Mouse (Mus musculus) urinary bladder, postnatal 14 days (tissue): ENCODE results near the gene Kif6.

Experiments
- DNase-seq: peaks from one replicate; pipeline ENCODE4 v3.0.0; 2021; ENCODE audit warnings: low spot score

Gene Kif6

DNA sequence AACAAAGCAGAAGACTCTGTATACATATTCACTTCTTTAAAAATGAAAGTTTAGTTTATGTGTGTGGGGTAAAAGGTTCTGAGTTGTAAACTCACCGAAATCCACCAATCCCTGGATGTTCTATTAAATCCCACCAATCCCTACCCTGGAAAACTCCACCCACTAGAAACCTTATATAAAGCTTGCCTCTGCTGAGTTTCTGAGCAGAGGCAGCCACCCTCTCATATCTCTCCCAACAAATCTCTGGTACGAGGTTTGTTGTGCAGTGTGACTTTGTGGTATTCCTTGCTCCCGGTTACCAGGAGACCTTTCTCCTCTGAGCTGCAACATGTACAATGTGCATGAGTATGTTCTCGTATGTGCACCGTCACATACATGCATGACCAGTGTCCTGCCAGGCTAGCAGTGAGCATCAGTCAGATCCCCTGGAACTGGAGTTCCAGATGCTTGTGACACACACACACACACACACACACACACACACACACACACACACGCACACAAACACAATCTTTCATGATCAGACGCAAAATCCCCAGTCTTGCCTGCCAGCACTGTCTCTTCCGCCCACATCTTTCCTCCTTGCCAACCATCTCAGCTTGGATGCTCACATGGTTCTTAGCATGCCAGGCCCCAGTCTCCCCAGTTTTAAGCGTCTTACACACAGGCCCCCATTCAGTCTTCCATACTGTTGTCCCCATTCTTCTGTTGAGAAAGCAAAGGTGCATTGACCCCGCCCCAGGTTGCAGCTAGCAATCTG lies 245.3 kb downstream of the Kif6 start:
- DNase-seq: no peak

DNA sequence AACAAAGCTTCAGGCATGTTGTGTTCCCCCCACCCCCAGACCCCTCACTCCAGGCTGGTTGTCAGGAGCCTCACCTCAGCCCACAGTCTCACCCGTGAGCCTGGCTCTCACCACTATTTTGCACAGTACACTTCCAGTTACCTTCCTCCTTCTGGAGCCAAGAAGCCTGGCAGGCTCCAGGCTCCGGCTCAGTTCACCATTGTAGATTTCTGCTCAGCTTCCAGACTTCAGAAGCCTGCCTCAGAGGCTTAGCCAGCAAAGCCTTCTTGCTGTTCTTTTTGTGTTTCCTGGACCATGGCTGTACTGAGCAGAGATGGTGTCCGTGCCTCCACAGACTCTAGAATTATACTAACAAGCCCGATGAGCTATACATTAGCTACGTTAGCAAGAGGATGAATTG lies 248.7 kb downstream of the Kif6 start:
- no peak for DNase-seq

DNA sequence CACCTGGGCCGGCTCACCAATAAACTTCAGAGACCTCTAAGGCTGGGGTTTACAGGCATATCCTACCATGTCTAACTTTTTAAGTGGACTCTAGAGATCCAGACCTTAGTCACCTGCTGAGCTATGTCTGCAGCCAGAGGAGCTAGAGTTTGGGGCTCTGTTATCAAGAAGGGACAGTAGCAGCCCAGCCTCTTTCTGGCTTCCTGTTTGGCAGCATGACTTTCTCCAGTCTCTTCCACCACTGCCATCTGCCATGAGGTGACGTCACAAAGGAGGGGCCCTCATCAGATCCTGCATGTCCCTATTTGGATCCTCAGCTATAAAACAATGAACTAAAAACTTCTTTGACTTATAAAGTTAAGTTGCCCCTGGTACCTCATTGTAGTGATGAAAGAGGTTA lies 250.7 kb downstream of the Kif6 start:
- no peak for DNase-seq

DNA sequence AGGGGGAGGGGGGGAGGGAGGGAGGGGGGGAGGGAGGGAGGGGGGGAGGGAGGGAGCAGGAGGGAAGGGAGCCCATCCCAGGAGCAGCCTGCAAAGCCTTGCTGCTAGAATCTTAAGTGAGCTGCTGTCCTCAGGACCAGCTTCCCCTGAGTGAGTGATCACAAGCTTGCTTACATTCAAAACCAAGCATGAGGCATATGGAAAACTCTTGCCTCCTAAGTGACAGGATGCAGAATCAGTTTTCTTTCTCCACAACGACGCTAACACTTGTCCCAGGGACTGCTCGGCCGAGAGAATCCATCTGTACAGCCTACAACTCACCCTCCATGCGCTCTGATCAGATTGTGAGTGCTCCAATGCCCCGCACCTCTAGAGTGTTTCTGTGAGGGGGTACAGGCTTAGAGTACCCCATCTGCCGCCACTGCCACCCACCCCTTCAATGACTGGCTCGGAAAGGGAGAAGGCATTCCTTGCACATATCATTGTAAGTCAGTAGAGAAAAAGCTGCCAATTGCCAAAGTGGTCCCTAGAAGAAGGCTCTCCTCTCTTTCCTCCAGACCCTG lies 251.8 kb downstream of the Kif6 start:
- no peak for DNase-seq

DNA sequence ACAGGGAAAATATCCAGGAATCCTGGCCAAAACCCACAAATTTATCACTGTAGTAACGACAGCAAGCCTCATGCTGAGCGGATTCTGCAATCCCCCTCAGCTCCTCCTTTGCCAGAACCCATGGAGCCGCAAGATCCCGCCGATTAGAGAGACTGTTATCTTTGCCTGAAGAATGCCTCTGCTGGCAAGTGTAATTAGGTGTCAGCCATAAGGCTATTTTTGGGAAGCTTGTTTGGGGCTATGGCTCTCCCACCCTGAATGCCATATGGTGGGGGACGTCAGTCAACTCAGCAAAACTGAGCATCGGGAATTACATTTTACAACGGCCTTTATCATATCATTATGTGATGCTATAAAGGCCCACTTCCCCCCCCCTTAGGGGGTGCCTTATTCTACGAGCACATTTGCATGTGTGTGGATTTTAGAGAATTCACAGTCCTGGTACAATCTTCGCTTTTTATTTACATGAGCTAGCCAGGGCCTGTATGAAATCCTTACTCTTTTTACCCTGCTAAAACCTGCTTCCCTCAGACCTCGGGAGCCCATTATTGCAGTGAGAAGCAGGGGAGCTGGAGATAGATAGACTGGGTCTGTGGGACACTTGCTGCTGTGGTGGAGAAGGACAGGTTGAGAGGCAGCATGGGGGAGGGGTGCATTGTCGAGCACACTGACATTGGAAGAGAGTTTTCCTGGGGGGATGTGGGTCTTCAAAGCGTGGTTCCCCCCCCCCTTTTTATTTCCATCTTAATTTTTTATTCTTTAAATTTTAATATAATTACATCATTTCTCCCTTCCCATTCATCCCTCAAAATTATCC lies 252.6 kb downstream of the Kif6 start:
- DNase-seq: no peak

DNA sequence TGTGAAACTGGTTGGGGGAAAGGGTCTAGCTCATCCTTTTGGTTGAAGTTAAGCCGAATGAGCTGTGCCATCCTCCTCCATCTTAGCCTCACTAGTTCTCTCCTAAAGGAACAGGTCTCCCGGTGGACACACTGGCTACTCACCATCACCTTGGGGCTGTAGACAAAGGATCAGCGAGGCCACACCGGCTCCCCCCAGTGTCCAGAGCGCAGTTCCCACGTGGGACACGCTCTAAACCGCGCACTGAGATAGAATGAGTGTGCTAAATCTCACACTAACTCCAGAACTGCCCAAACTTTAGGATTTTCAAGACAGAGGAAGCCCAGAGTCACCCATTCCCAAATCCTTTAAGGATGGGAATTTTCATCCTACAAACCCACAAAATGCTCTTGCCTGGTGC lies 254.3 kb downstream of the Kif6 start:
- no peak for DNase-seq

DNA sequence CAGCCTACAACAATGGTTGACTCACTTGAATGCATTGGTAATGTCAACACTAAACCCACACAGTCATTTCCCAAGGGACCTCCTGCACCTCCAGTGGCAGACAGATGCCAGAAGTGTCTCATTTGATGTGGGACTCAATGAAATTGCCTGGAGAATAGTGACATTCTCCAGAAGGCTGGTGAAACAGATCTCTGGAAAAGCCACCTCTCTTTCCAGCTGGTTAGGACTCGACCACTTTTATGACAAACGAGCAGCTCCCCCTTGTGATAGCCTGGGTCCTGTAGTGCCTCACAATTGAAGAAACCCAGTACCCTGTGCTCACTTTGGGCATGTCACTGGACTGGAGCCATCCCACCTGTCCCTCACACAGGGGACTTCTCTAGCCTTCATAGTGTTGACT lies 257.4 kb downstream of the Kif6 start:
- no peak for DNase-seq

DNA sequence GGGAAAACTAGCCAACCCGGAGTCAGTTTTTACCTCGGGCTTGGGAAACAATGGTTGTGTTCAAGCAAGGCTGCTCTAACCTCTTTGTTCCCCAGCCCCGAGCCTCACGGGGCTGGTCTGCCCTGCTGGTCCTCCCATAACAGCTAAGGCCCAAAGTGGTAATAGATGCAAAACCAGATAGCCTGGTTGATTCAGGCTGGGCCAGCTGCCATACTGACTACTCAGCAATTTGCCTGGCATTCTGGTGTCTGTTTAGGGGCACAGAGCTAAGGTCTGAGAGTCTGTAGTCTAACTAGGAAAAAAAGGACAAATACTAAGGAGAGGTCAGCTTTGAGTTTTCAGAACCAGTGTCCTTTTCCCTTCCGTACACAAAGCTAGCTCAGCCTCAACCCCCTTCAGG lies 259.8 kb downstream of the Kif6 start:
- no peak for DNase-seq

DNA sequence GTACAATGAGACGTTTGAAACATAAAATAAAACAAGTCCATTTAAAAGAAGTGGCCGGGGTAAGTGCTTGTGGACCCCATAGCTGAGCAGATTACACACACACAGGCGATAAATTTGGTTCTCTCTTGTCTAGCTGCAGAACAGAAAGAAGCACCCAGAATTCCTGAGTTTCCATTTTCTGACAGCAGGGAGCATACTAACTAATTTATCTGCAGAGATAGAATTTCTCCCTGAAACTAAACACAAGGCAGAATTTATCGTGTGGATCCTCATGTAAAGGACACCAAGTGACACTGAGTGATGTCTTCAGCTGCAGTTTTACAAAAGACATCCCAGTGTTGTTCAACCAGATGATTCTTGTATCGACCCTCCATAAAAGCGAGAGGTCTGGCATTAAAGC lies 260.5 kb downstream of the Kif6 start:
- no peak for DNase-seq

DNA sequence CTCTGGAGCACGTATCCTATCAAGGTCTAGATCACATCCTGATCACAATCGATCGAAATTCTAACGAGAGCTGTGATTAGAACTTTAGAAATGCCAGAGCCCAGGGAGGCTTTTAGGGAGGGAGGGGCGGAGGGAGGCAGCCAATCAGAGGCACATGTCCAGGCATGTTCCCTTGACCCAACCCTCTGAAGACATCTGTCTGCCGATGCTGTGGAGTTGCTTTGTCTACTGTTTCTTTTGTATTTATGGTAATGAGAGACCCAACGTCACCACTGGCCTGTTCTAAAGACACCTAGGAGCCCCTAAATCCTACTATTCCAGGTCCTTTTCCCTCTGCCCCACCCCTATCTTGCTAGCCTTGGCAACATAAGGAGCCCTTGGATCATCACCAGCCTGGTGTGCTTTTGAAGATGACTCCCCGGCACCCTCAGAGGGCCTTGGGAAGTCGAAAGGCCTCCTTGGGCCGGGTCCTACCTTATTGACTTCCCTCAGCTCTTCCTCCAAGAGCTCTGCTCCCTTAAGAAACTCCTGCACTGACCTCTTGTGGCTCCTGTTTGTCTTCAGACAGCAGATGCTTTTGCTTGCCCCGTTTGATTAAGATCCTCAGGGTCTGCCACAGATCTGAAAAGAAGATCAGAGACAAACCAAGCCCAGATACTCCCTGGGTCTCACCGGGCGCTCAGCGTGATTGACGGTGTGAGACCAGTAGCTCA lies 261.2 kb downstream of the Kif6 start:
- DNase-seq: no peak

DNA sequence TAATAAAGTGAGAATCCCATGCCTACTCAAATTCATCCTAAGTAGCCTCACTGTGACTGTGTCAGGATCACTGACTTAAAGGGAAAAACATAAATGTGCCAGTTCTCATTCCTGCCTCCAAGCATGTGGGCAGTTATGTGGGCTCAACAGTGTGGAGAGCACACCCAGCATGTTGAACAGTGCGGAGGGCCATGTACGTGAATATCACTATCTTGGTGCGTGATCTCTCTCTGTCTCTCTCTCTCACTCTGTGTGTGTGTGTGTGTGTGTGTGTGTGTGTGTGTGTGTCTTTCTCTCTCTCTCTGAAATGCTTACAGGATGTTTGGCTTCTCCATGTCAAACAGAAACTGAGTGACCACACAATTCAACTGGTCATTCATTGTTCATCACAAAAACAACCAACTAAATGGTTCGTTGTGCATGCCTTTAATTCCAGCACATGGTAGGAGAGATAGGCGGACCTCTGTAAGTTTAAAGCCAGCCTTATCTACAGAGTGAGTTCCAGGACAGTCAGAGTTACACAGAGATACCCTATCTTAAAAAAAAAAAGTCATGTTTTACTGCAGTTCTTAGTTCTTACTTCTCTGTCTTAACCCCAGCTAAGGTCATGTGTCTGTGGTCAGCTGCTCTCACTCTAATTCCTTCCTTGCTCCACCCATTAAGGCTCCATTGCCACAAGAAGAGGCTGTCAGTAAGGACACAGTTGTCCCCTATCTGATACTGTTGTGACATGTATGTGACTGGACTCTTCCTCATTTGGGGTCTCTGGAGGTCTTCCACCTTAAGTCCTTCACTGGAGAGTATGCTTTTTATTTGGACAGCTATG lies 266.2 kb downstream of the Kif6 start:
- DNase-seq: no peak

DNA sequence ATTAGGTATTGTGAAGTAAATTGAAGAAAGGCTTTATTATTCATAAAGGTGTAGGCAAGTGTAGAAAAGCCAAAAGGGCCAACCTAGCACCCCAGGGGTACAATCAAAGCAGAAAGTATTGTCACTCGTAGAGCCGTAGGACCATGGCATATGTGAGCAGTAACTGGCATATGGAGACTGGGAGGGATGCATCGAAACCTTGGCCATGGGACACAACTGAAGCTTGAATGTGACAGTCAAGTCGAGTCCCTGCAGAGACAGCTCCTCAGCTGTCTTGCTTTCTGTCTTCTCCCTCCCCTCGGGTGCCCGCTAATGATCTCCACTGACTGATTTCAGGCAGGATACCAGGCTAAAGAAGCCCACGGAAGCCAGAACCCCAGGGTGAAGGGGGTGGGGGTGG lies 266.9 kb downstream of the Kif6 start:
- no peak for DNase-seq

DNA sequence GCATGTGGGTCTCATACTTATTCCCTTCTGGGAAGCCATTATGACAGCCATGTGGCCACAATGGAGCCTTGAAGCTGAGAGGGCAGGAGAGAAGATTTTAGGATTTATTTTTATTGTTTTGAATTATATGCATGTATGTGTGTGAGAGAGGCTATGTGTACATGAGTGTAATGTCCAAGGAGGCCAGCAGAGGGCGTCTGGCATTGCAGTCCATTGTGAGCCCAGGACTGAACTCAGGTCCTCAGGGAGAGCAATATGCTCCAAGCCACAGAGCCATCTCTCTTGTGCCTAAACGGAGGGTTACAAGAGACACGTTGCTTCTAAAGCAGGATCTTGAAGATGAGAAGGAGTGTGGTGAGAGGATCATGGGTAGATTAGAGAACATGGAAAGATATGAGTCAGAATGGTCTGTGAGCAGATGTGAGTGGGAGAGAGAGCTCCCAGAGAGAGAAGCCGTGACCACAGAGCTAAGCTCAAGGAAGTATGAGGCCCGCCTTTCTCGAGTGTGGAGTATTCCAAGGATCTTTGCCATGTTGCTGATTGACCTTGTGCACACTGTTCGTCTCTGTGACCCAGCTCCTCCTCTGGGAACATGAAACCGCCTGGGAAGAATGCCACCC lies 268.3 kb downstream of the Kif6 start:
- DNase-seq: no peak

DNA sequence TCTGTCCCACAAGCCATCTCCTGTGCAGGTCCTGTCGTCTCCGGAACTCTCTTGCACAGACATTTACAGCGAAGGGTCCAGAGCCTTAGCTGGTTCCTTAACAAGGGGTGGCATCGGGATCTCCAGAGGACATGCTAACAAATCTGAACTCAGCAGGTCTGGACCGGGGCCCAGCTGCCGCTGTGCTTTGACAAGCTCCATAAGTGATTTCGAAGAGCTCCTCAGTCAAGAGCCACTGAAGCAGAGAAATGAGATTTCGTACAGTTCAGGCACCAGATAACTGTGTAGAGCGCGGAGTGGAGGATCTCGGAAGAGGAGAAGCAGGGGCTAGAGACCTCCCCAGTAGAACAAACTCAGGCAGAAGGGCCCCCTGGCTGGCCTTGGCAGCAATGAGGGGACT lies 270.1 kb downstream of the Kif6 start:
- no peak for DNase-seq

DNA sequence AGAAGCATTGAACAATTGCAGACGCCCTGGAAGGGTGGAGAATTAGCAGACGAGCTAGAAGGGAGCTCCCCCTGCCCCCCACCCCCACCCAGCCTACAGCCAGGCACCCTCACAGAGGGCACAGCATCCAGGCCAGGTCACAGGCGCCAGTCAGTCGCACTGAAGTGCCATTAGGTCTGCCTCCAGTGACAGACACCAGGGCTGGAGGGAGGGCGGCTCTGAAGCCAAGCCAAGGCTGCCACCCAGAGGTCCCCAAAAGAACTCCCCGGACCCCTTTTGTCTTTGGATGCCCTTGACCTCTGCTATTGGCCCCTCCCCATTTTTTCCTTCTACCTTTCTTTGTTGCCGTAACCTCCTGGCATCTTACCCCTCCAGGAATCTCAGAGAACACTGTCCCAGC lies 274.7 kb downstream of the Kif6 start:
- DNase-seq: no peak

DNA sequence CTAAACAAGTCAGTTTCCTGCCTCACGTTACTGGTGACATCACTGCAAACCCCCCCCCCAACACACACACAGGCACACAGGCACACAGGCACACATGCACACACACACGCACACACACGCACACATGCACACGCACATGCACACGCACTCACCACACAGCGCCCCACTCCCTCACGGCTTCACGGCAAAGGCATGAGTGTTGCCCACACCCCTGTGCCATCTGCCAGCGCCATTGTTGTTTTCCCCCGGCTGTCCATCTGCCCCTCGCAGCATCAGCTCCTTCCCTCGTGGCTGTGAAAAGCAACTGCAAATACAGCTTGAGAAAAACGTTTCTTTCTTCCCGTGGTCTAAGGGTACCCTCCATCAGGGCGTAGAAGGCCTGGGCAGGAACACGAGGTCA lies 275.9 kb downstream of the Kif6 start:
- DNase-seq: no peak

DNA sequence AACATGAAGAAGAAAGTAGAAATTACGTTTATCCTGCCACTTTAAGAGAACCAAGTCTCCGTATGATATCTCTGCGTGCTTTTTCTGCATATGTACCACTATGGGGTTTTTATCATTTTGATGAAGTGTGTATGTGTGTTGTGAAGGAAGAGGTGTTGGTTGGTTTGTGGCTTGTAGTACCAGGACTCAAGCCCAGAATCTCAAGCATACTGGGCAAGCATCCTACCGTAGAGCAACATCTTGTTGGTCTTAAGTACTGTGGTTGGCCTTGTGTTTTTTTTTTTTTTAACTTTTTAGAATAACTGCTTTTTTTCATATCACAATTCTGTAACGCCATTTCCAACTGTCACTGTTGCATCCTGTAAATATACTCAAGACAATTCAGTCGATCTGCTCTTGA lies 277.5 kb downstream of the Kif6 start:
- no peak for DNase-seq

DNA sequence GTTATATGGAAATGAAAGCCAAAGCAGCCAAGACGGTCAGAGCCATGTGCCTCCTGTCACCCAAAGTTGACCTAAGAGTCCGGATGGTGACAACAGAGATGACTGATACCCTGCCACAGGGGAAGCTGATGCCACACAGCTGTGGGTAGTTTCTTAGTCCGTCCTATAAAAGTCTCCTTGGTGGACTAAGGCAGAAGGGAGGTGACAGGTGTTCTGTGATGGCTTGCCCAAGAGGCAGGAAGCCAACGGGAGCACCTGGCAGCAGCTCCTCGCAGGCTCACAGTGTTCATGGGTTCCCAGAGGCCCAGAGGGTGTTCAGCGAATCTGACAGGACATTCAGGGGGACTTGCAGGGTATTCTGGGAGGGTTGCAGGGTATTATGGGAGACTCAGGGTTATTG lies 279.5 kb downstream of the Kif6 start:
- no peak for DNase-seq

DNA sequence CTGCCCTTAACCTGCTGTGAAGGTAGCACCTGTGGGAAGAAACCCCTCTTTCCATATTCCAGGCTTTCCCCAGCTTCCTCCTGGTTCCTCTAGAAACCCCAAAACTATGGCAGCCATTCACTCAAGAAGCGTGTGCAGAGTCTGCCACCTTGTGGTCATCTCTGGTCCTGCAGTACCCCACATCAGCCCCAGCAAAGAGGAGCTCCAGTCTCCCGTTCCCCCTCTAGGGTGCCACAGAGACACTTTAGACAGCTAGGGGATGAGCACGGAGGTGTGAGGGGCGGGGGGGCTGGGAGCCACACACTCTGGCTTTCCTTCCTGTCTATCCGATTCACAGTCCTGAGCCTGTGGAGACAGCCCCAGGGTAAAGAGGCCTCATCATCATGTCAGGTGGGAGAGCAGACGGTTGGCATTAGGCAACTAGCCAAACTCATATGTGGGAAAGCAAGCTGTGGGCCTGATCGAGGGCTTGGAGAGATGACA lies 284.0 kb downstream of the Kif6 start:
- peak; percentile 76 for DNase-seq

DNA sequence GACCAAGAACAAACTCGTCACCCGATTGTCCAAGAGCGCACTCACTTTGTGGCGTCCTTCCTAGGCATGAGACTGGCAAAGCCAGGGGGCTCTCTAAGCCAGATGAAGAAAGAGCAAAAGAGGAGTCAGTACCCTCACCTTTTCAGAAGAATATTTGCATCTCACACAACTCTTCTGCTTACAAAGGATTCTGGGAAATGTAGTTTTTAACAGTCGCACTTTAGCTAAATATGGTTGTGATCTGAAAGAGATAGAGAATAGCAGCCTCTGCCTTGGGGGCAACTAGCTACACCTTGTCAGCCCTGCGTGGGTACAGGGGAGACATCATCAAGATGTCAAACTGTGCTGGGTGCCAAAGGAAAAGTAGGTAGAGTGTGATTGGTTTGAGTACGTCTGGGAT lies 287.7 kb downstream of the Kif6 start:
- no peak for DNase-seq

DNA sequence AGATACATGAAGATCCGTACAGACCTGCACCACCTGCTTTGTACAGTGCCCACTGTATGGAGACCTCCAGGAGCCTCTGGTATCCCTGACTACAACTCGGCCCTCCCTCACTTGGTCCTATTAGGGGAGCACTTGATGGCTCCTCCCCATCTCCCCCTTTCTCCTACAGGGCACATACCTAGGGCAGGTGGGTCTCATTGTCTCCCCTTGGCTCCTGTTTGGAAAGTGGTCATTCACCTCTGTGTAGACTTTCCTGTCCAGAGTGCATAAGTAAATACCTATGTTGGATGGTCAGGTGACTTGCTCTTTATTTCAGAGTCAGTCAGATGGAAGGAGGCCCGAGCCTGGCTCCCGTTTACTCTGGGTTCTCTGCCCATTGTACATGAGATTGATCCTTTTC lies 308.5 kb downstream of the Kif6 start:
- no peak for DNase-seq
